Mouse (Mus musculus): ENCODE data around the gene Mob3c. TPM values are rescaled to one million over a fixed set of nuclear protein-coding genes. Genes with fewer than 3 reads are reported as not detected.

The Mob3c gene
- 2.5 and 3.8 TPM in 2 replicates for total RNA-seq (2015; ENCODE audit: low replicate concordance)
- total RNA-seq (2017; ENCODE audit: low replicate concordance), result 4.6 and 4.7 TPM in 2 replicates

DNA sequence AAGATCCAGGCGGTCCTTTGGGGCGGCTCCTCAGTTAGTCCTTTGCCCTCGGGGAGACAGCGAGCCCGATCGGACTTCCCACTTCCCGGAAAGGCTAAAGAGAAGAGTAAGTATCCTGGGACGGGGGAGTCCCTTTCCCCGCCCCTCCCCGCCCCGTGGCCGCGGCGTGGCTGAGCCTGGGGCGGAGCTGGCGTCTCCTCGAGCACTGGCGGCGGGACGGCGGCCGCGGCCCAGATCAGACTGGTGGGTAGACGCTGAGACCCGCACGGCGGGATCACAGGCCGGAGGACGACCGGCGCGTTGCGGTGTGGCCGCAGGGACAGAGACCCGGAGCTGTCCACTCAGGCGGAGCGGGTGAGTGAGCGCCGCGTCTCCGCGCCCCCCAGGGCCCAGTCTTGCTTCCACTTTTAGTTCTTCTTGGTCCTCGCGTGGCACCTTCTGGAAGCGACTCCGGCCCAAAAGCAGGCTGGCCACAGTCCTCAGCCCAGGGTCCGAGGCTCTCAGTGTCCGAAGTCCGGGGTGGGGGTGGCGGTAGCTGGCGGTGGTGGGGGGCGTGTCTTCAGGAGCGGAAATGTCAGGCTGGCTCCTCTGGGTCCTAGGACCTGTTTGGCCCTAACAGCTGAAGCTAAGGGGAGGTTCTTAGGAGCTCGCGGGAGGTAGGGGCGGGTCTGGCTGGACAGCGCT lies at the start of gene Mob3c:
Mob3c (plus strand) TSS at position 205 of the 684 bp plus-strand sequence.
- ATAC-seq (replicated peaks; ENCODE audit: low FRiP score, poor library complexity, severe bottlenecking), result peak; percentile 88

DNA sequence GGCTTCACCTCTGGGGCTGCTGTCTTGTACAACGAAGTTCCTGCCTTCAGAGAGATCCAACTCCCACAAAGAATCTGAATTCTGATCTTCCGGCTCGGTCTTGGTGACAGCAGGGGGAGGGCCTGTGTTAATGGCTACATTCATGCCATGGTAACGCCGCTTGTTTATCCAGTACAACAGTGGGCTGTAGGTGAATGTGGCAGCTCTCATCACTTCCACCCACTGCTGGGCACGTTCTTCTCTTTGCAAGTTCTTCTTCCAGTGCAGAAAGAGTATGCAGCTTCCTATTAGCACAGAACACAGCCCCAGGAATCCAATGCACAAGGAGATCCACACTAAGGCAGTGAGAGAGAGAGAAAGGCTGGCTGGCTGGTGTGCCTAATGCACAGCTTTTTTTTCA lies 47.6 kb upstream of the Mob3c start:
- no peak for ATAC-seq (replicated peaks; ENCODE audit: low FRiP score, poor library complexity, severe bottlenecking)

DNA sequence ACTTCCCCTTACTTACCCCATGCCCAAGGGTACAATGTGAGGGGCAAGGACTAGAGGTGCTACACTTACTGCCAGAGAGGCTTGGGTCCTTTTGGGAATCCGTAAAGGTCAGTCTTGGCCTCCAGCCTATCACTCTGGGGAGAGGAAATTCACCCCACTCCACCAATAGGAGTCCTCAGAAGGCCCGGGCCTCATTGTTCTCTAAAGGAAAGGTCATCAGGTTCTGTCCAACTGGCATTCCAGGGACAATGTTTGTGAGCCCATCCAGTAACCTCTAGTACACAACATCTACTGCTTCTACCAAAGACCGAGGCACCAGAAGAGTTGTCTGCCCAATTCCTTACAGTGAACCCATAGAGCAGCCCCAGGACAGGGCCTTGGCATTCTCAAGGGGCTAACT lies 47.0 kb upstream of the Mob3c start, which contains the start of gene Tex38:
Tex38 (minus strand) TSS at position 101 of the 400 bp plus-strand sequence.
- ATAC-seq (replicated peaks; ENCODE audit: low FRiP score, poor library complexity, severe bottlenecking), result no peak

DNA sequence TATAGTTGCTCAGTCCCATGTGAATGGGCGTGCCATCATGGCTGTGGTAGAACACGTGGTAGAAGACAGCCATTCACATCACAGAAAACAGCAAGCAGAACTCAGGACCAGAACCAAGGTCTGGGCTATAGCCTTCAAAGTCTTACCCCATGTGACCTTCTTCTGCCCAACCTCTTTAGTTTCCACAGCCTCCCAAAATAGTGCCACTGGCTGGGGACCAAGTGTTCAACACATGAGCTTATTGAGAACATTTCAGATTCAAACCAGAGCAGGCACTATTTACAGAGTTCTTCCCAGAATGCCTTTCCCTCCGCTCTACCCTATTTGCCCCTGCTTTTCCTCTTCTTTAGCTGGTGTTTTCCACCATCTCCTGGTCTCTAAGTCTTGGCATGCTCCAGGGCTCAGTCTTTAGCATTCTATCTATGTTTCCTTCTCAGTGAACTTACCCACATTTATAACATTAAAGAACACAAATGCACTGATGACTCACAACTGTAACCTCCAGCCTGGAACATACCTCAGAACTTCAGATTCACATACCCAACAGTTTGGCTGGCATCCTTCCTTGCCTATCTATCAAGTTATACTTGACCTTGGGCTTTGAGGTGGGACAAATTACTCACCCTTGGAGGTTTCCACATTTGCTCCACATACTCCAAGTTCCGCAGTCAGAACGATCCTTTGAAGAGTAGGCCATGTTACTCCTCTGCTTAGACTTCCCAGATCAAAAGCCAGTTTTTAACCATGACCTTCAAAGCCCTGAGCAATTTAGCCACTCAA lies 45.7 kb upstream of the Mob3c start:
- no peak for ATAC-seq (replicated peaks; ENCODE audit: low FRiP score, poor library complexity, severe bottlenecking)

DNA sequence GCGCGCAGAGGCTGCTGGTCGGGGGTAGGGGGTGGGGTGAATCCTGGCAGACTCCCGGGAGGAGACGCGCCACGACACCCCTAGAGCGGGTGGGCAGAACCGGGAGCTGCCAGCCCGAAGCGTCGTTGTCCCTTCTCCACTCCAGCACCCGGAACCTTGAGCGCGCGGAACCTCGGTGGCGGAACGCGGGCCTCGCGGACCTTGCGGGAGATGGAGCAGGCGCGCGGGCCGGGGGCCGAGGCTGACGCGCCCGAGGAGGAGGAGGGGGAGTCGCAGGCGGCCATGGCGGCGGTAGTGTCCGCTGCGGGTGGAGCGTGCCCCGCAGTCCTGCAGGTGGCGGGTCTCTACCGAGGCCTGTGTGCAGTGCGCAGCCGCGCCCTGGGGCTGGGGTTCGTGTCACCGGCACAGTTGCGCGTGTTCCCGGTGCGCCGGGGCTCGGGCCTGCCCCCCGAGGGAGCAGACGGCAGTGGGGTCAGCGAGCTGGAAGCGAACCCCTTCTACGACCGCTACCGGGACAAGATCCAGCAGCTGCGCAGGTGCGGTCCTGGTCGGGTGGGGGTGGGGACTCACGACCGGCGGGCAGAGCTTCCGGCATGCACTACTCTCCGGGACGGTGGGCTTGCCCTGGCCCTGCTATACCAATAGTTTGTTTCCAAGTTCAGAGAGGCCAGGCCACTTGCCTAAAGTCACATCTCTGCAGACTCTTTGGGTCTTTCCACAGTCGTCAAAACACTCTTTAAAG lies 43.0 kb upstream of the Mob3c start, which contains the start of gene Atpaf1:
Atpaf1 (plus strand) TSS at position 44 of the 742 bp plus-strand sequence.
- peak; percentile 59 for ATAC-seq (replicated peaks; ENCODE audit: low FRiP score, poor library complexity, severe bottlenecking)

DNA sequence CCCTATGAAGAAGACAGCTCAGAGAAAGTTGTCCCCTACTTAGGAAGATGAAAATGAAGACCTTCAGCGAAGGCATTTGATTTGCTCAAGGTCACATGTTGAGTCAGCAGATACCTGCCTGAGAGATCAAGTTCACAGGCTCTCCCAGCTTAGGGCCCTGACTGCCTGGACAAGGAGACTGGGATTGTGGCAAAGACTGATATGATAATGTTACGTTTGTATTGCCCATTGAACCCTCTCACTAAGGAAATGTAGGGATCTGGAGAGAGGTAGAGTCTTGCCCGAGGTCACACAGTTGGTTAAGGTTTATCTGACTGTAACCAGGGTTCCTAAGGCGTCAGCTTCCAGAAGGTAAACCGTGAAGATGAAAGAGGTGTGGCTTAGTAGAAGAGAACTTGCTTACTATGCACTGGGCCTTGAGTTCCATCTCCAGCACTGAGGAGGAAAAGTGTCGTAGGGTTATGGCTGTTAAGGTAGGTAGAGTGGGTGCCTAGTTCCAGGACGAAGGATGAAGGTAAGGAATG lies 42.3 kb upstream of the Mob3c start:
- ATAC-seq (replicated peaks; ENCODE audit: low FRiP score, poor library complexity, severe bottlenecking), result peak; percentile 55

DNA sequence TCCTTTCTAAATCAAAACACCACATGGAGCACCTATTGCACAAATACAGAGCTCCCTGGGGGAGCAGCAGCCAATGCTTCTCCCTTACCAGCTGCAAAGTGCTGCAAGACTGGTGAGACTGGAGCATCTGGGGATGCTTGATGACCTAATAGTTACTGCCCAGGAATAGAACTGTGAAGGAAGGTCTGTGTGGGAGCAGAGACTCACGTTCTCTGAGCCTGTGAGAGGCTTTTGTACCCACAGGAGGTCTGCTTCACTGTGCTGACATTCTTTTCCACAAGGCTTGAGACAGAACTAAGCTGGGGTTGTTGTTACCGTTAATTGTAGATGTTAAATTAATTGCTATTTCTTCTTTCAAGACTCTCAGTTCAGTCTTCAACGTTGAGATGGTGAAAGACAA lies 37.0 kb upstream of the Mob3c start:
- ATAC-seq (replicated peaks; ENCODE audit: low FRiP score, poor library complexity, severe bottlenecking), result no peak

DNA sequence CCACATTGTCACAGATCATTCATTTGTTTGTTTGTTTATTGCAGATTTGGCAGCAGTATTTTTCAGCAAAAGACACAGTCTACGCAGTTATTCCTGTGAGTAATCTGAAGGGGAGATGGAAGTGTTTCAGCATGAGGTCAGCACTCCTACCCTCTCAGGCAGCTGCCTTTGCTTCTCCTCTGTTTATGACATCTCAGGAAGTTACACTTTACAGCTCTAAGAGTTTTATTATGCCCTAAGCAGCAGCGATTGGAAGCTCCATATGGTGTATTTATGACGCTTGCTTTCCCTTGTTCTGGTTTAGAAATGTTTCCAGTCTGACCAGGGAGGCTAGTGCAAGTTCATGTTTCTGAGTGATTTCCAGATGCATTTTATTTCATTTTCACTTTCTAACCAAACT lies 32.5 kb upstream of the Mob3c start:
- no peak for ATAC-seq (replicated peaks; ENCODE audit: low FRiP score, poor library complexity, severe bottlenecking)

DNA sequence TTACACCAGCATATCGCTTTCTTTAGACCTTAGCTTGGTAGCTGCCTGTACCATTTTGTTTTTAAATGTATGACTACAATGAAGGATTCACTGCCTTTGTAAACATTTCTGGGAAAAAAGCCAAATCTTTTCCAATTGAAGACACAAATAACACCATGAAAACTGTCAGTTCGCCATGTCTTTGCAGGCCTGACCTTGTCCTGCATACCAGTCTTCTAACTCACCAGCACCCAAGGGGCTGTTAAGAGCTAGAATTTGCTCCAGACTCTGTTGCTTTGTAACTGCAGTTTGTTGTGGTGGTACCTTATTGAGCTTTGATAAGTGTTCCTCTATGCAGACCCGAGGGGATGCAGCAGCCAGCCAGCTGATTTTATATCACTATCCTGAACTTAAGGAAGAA lies 27.9 kb upstream of the Mob3c start:
- ATAC-seq (replicated peaks; ENCODE audit: low FRiP score, poor library complexity, severe bottlenecking), result no peak

DNA sequence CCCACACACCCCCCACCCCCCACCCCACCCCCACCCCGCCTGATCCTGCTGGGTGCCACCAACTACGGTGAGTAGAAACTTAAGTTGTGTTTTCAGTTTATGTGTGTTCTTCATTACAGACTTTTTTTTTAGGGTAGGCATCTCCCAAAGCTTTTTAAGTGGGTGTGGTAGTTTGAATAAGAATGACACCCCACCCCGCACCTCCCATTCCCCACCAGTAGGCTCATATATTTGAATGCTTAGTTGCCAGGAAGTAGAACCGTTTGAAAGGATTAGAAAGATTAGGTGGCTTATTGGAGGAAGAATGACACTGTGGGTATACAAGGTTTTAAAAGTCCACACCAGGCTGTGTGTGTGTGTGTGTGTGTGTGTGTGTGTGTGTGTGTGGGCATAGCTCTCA lies 15.6 kb upstream of the Mob3c start:
- no peak for ATAC-seq (replicated peaks; ENCODE audit: low FRiP score, poor library complexity, severe bottlenecking)

DNA sequence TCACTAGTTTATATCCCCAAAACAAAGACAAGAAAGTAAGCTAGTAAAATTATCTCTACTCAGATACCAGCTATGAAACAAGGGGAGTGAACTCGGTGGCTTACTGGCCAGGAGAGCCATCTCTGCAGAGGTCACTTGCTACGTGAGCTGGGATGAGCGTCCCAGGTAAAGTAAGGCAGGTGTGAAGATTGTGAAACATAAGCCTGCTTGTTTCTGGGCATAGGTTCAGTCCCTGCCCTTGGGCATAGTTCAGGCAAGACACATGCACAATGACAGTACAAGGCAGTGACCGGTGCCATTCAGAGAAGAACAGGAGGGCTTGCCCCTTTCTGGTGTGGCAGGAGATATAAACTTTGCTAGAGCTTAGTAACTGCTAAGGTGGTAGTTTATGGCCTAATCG lies 12.3 kb upstream of the Mob3c start:
- no peak for ATAC-seq (replicated peaks; ENCODE audit: low FRiP score, poor library complexity, severe bottlenecking)

DNA sequence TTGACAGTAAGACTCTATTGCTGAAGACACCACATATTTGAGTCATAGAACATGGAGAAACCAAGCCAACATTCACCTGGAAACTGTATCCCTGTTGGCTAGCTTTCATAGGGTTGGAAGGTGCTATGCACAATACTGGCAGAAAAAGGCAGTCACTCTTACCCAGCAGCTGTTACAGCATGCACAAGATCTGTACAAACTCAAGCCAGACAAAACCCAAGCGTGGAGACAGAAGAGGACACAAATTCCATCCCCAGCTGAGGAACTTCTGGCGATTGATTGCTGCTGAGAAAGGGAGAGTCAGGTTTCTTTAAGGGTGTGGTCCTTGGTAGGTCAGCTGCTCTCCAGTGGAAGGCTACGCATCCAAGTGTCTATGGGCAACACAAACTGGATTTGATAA lies 7.7 kb upstream of the Mob3c start:
- ATAC-seq (replicated peaks; ENCODE audit: low FRiP score, poor library complexity, severe bottlenecking), result no peak

DNA sequence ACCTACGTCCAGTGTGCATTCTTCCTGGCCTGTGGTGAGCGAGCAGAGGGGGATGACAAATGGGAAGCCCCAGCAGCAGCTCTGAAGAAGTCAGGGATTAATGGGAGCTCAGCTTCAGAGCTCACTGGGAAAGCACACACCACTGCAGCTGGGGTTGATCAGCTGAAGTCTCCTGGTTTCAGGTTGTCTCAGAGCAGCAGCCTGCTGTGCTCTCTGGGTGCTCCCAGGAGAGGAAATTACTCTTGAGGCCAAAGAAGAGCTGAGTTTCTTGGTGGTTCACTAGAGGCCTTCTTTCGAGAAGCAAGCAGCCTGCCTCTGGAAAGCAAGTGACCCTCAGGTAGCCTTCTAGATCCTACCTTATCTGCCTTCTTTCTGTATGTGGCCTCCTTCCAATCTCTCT lies 6.9 kb upstream of the Mob3c start:
- no peak for ATAC-seq (replicated peaks; ENCODE audit: low FRiP score, poor library complexity, severe bottlenecking)

DNA sequence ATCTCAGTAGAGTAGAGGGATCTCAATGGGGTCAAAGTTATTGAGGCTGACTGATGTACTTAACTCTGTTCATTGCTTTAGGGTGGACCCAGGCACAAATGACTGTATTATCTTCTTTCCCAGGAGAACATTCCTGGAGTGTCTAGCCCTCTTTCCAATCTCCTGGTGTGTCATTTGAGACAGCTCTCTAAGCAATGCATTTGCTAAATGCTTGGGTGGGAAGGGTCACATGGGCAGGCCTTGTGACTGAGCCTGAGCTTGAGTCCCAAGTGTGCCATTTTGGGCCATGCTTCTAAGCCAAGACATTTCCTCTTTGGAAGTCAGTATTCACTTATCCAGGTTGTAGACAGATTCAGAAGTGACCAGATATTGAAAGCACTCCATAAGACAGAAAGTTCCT lies 6.5 kb upstream of the Mob3c start:
- no peak for ATAC-seq (replicated peaks; ENCODE audit: low FRiP score, poor library complexity, severe bottlenecking)

DNA sequence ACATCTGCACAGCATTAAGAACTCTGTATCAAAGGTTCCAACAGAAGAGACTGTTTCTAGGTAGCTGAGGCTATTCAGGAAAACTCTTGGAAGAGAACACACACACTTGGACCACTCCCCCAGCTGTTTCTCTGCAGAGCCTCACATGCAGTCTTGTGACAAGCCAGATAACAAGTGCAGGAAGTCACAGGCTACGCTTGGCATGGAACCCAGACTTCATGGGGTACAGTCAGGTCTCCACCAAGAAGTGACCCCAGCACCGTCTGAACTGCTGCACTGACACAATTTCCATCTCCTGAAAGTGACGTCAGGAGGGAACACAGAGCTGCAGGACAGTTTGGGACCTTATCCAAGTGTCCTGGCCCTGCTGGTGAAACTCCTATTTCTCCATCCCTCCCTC lies 6.0 kb upstream of the Mob3c start:
- no peak for ATAC-seq (replicated peaks; ENCODE audit: low FRiP score, poor library complexity, severe bottlenecking)

DNA sequence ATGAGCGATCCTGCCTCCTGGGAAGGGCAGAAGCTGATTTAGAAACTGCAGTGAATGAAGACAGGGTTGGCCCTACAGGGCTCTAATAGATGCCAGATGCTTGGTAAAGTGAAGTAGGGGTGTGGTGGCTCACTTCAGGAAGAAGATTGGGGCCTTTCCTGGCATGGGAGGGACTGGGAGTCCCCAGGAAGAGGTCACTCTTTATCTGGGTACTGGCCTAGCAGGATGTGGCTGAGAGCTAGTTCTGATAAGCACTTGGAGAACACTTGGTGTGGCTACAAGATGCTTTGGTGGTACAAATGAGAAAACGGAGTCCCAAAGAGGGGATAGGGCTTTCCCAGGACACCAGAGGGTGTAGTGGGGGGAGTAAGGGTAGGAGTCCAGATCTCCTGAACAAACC lies 3.7 kb upstream of the Mob3c start:
- peak; percentile 41 for ATAC-seq (replicated peaks; ENCODE audit: low FRiP score, poor library complexity, severe bottlenecking)

DNA sequence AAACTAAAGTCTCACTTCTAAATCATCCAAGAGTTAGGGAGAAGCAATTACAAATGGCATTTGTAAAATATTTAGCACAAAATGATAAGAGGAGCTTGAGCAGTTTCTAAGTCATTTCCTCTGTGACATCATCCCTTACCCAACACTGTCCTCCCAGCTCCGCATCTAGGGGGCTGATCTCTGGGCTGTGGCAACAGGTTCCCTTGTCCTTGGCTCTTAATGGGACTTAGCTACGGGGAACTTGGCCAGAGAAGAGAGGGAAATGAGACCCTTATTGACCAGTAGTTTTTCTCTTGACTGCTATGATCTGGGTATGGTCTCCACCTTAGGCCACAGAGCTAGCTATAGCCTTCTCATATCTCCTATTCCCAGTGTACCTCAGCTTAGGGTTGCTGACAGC lies 2.6 kb upstream of the Mob3c start:
- no peak for ATAC-seq (replicated peaks; ENCODE audit: low FRiP score, poor library complexity, severe bottlenecking)

DNA sequence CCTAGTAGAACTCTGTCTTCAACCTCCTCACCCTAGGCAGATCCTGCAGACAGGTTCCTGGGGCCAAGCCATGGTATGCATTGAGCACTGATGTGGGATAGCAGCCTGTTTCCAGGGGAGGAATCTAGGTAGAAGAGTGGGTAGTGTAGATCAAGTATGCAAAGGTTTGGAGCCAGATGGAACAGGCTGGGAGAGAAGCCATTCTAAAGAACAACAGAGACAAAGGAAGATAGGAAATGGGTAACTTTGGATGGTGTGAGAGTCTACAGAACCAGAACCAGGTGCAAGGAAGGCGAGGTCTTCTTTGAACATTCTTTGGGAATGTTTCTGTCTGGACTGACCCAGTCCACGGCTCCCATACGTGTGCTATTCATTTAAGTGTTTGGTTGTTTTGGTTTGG lies 826 bp upstream of the Mob3c start:
- ATAC-seq (replicated peaks; ENCODE audit: low FRiP score, poor library complexity, severe bottlenecking), result no peak

DNA sequence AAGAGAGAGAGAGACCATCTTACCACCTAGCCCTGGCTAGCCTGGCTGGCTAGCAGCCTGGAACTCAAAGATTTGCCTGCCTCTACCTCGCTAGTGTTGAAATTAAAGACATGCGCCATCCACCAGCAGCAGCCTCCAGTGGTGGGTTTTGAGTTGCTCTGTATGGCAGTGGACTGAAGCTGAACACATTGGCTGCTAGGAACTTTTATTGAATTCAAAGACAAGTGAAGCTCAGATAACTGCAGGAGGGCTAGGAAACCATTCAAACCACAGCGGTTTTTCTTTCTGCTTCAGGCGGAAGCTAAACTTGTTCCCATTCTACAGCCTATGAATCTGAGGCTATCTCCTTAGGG lies 381 bp upstream of the Mob3c start:
- ATAC-seq (replicated peaks; ENCODE audit: low FRiP score, poor library complexity, severe bottlenecking), result no peak

DNA sequence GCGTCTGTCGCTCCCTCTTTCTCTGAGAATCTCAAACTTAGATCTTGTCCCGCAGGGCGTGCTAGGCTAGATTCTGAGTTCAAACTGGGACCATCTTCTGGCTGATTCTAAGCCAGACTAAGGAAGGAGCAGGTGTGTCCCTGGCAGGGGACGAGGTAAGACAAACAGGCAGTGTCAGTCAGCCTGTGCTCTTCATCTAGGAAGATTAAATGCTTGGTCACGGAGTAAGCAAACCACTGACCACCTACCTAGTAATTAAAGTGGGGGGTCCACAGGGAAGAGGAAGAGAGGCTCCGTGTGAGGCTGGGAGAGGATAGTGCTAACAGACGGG lies 645 bp downstream of the Mob3c start:
- no peak for ATAC-seq (replicated peaks; ENCODE audit: low FRiP score, poor library complexity, severe bottlenecking)

DNA sequence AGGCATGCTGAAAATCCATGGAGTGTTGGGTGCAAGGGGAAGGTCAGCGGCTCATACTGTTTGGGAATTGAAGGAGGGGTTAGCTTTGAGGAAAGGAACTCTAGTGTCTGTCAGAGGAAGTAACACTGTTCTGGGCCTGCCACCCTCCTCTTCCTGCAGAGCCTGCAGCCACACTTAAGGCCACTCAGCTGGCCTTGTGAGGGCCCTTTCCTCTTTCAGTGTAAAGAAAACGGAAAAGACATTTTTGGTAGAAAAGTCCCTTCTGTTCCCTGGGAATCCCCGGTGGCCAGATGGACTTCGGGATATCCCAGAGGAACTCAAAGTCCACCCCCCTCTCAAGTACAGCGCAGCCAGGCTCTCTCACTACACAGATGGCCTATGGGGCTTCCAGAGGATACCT lies 2.6 kb downstream of the Mob3c start:
- no peak for ATAC-seq (replicated peaks; ENCODE audit: low FRiP score, poor library complexity, severe bottlenecking)
